Mouse (Mus musculus) small intestine, adult 2 months (tissue): ENCODE results near the gene Scn1b.

ENCODE experiments used
- CTCF ChIP-seq: fragments of 200-500 bp; IDR thresholded peaks from 2 replicates; pipeline ENCODE4 v1.5.1; 2012; ENCODE audit warnings: low read depth, mild to moderate bottlenecking, control low read depth, inconsistent platforms, low read length, moderate library complexity, mixed read lengths; ENCODE audit not compliant: insufficient replicate concordance, insufficient read length; ENCODE audit errors: extremely low read depth
- POLR2A ChIP-seq: fragments of 200-500 bp; IDR thresholded peaks from 2 replicates; pipeline ENCODE4 v1.6.1; 2012; ENCODE audit warnings: low read depth, mild to moderate bottlenecking, control low read depth, inconsistent platforms, low read length, moderate library complexity

GRCm38 (mm10) chr7:31140302-31140701 lies 13.5 kb upstream of the Scn1b start:
- no peak for TF ChIP-seq CTCF
- TF ChIP-seq POLR2A, result no peak
